Mouse (Mus musculus) neural tube, embryonic 15.5 days (tissue): ENCODE measurements at regions not wholly inside any gene's neighbourhood (a gene's known extent, or its start where the extent isn't known, plus 50 kb on each side); places are given as distances from the start of the nearest gene placed in this dataset.

Experiments used
- ATAC-seq: fragments of 200-750 bp; cut with Nextera tagmentation; 2 replicates; pipeline ENCODE4 v1.8.0; 2017; ENCODE audit warnings: mild to moderate bottlenecking, moderate TSS enrichment, moderate library complexity; ENCODE audit not compliant: low FRiP score
- H3K27ac ChIP-seq: fragments of 300-500 bp; sonication (generic); replicated peaks from 2 replicates; pipeline ENCODE4 v1.5.1; 2015; ENCODE audit warnings: mild to moderate bottlenecking, inconsistent platforms
- H3K27me3 ChIP-seq: fragments of 300-500 bp; sonication (generic); replicated peaks from 2 replicates; pipeline ENCODE4 v1.6.1; 2015; ENCODE audit warnings: inconsistent platforms
- H3K36me3 ChIP-seq: fragments of 300-500 bp; sonication (generic); 2 replicates; pipeline ENCODE4 v1.6.1; 2015; ENCODE audit warnings: inconsistent platforms
- H3K4me1 ChIP-seq: fragments of 300-500 bp; sonication (generic); 2 replicates; pipeline ENCODE4 v1.6.1; 2015; ENCODE audit warnings: inconsistent platforms
- H3K4me2 ChIP-seq: fragments of 300-500 bp; sonication (generic); 2 replicates; pipeline ENCODE4 v1.6.1; 2015; ENCODE audit warnings: inconsistent platforms, mild to moderate bottlenecking, moderate library complexity
- H3K4me3 ChIP-seq: fragments of 300-500 bp; sonication (generic); replicated peaks from 2 replicates; pipeline ENCODE4 v1.5.1; 2015; ENCODE audit warnings: mild to moderate bottlenecking, inconsistent platforms
- H3K9ac ChIP-seq: fragments of 300-500 bp; sonication (generic); replicated peaks from 2 replicates; pipeline ENCODE4 v1.6.1; 2015; ENCODE audit warnings: mild to moderate bottlenecking, inconsistent platforms
- H3K9me3 ChIP-seq: fragments of 300-500 bp; sonication (generic); replicated peaks from 2 replicates; pipeline ENCODE4 v1.6.1; 2016; ENCODE audit warnings: inconsistent platforms
- WGBS: fragments of 180-500 bp; shearing (Covaris S2); methylation state at CpG from one replicate; pipeline ENCODE4 v1.1.7; 2015; ENCODE audit warnings: mixed read lengths; 5-methylcytosine and 5-hydroxymethylcytosine counted together

- Histone ChIP-seq H3K4me1 (no peaks in the 10 kb centered on the region), H3K9me3 (0 out of 2 replicates have a peak, but pooled peaks cover 3% of the 10 kb centered on the region), H3K27ac (no peak overlapping the region), H3K4me3 (no peak overlapping the region), H3K9ac (no peak overlapping the region), H3K27me3 (no peaks in the 10 kb centered on the region), H3K4me2 (no peak overlapping the region), H3K36me3 (no peaks in the 10 kb centered on the region)
- no peak for ATAC-seq
- WGBS = 76% methylated on average over 7 of the region's 7 CpGs
Measured at GRCm38 (mm10) chr14:68240146-68240545, 1054.0 kb downstream of the Synb start.

GRCm38 (mm10) chr14:68224152-68224551, 1069.9 kb downstream of the Synb start:
- H3K27me3 ChIP-seq = no peaks in the 10 kb centered on the region
- H3K36me3 ChIP-seq = no peaks in the 10 kb centered on the region
- 57% methylated on average over 3 of the region's 3 CpGs for WGBS
- H3K9me3 ChIP-seq = no peaks in the 10 kb centered on the region
- no peak overlapping the region for H3K4me3 ChIP-seq
- H3K9ac ChIP-seq = no peak overlapping the region
- no peak for ATAC-seq
- no peak overlapping the region for H3K27ac ChIP-seq
- H3K4me2 ChIP-seq = no peak overlapping the region
- peaks cover 2% of the 10 kb centered on the region for H3K4me1 ChIP-seq

- WGBS = 77% methylated on average over 9 of the region's 9 CpGs
- H3K4me3 ChIP-seq = no peak overlapping the region
- H3K27me3 ChIP-seq = no peaks in the 10 kb centered on the region
- no peak for ATAC-seq
- H3K4me2 ChIP-seq = no peak overlapping the region
- no peaks in the 10 kb centered on the region for H3K9me3 ChIP-seq
- H3K36me3 ChIP-seq = no peaks in the 10 kb centered on the region
- 0 out of 2 replicates have a peak overlapping the region, but pooled peaks have one; percentile 23 for H3K27ac ChIP-seq
- no peak overlapping the region for H3K9ac ChIP-seq
- peaks cover 16% of the 10 kb centered on the region for H3K4me1 ChIP-seq
Measured at GRCm38 (mm10) chr14:68219025-68219595, 1075.0 kb downstream of the Synb start.

- no peak overlapping the region for H3K4me2 ChIP-seq
- H3K4me1 ChIP-seq = peaks cover 16% of the 10 kb centered on the region
- H3K27ac ChIP-seq = 0 out of 2 replicates have a peak overlapping the region, but pooled peaks have one; percentile 23
- H3K36me3 ChIP-seq = no peaks in the 10 kb centered on the region
- H3K27me3 ChIP-seq = no peaks in the 10 kb centered on the region
- WGBS = 38% methylated on average over 4 of the region's 4 CpGs
- no peak overlapping the region for H3K9ac ChIP-seq
- no peak for ATAC-seq
- no peak overlapping the region for H3K4me3 ChIP-seq
- H3K9me3 ChIP-seq = no peaks in the 10 kb centered on the region
Measured at GRCm38 (mm10) chr14:68218471-68218870, 1075.6 kb downstream of the Synb start.

GRCm38 (mm10) chr14:68217986-68218385, 1076.1 kb downstream of the Synb start:
- WGBS = 78% methylated on average over 6 of the region's 6 CpGs
- H3K27ac ChIP-seq = no peak overlapping the region; the same call in 1 of the 2 replicates

GRCm38 (mm10) chr14:68213879-68214278, 1080.2 kb downstream of the Synb start:
- Histone ChIP-seq H3K36me3 (no peaks in the 10 kb centered on the region), H3K9me3 (no peaks in the 10 kb centered on the region), H3K4me1 (peaks cover 12% of the 10 kb centered on the region), H3K27me3 (no peaks in the 10 kb centered on the region), H3K9ac (no peak overlapping the region), H3K4me3 (no peak overlapping the region), H3K4me2 (no peak overlapping the region), H3K27ac (no peak overlapping the region)
- no peak for ATAC-seq
- WGBS = 85% methylated on average over 5 of the region's 5 CpGs

More at GRCm38 (mm10) chr14:68217986-68218385, 1076.1 kb downstream of the Synb start:
- Histone ChIP-seq H3K4me2 (no peak overlapping the region), H3K4me3 (no peak overlapping the region), H3K9me3 (no peaks in the 10 kb centered on the region), H3K27me3 (no peaks in the 10 kb centered on the region), H3K9ac (no peak overlapping the region), H3K36me3 (no peaks in the 10 kb centered on the region), H3K4me1 (peaks cover 16% of the 10 kb centered on the region)
- no peak for ATAC-seq

- H3K9me3 ChIP-seq = no peaks in the 10 kb centered on the region
- H3K27ac ChIP-seq = no peak overlapping the region
- no peak overlapping the region for H3K4me3 ChIP-seq
- no peaks in the 10 kb centered on the region for H3K27me3 ChIP-seq
- H3K9ac ChIP-seq = no peak overlapping the region
- H3K4me1 ChIP-seq = peaks cover 22% of the 10 kb centered on the region
- ATAC-seq = peak; percentile 62; the same call in 1 of the 2 replicates
- H3K36me3 ChIP-seq = no peaks in the 10 kb centered on the region
- H3K4me2 ChIP-seq = peak overlapping the region; percentile 37
- 6% methylated on average over 8 of the region's 8 CpGs for WGBS
Measured at GRCm38 (mm10) chr14:68198802-68199201, 1095.3 kb downstream of the Synb start.

- Histone ChIP-seq H3K4me2 (peak overlapping the region; percentile 41), H3K9me3 (no peaks in the 10 kb centered on the region), H3K4me1 (peaks cover 22% of the 10 kb centered on the region), H3K27ac (peak overlapping the region; percentile 37; the same call in 1 of the 2 replicates), H3K27me3 (no peaks in the 10 kb centered on the region), H3K36me3 (no peaks in the 10 kb centered on the region), H3K9ac (no peak overlapping the region), H3K4me3 (no peak overlapping the region)
- ATAC-seq = peak; percentile 78
- WGBS = 2% methylated on average over 13 of the region's 13 CpGs
Measured at GRCm38 (mm10) chr14:68197470-68197800, 1096.7 kb downstream of the Synb start.

- H3K27me3 ChIP-seq = no peaks in the 10 kb centered on the region
- peak overlapping the region; percentile 41 for H3K4me2 ChIP-seq
- no peak overlapping the region for H3K4me3 ChIP-seq
- H3K9me3 ChIP-seq = no peaks in the 10 kb centered on the region
- 17% methylated on average over 9 of the region's 9 CpGs for WGBS
- no peaks in the 10 kb centered on the region for H3K36me3 ChIP-seq
- H3K27ac ChIP-seq = peak overlapping the region; percentile 37; the same call in 1 of the 2 replicates
- no peak for ATAC-seq
- H3K9ac ChIP-seq = no peak overlapping the region
- peaks cover 22% of the 10 kb centered on the region for H3K4me1 ChIP-seq
Measured at GRCm38 (mm10) chr14:68196762-68197469, 1097.2 kb downstream of the Synb start.

- no peaks in the 10 kb centered on the region for H3K36me3 ChIP-seq
- peaks cover 22% of the 10 kb centered on the region for H3K4me1 ChIP-seq
- no peaks in the 10 kb centered on the region for H3K27me3 ChIP-seq
- no peak overlapping the region for H3K9ac ChIP-seq
- 40% methylated on average over 9 of the region's 9 CpGs for WGBS
- no peak overlapping the region for H3K27ac ChIP-seq
- no peak overlapping the region for H3K4me3 ChIP-seq
- ATAC-seq = no peak
- H3K4me2 ChIP-seq = no peak overlapping the region
- H3K9me3 ChIP-seq = no peaks in the 10 kb centered on the region
Measured at GRCm38 (mm10) chr14:68196201-68196600, 1097.9 kb downstream of the Synb start.

- no peak for ATAC-seq
- Histone ChIP-seq H3K4me1 (no peaks in the 10 kb centered on the region), H3K9me3 (no peaks in the 10 kb centered on the region), H3K27ac (no peak overlapping the region), H3K27me3 (no peaks in the 10 kb centered on the region), H3K36me3 (no peaks in the 10 kb centered on the region), H3K9ac (no peak overlapping the region), H3K4me2 (no peak overlapping the region), H3K4me3 (no peak overlapping the region)
- WGBS = 32% methylated on average over 4 of the region's 4 CpGs
Measured at GRCm38 (mm10) chr14:68189876-68190275, 1104.2 kb downstream of the Synb start.

- H3K9me3 ChIP-seq = no peaks in the 10 kb centered on the region
- no peak overlapping the region for H3K9ac ChIP-seq
- no peak overlapping the region for H3K4me3 ChIP-seq
- H3K4me1 ChIP-seq = no peaks in the 10 kb centered on the region
- no peak overlapping the region for H3K4me2 ChIP-seq
- no peaks in the 10 kb centered on the region for H3K36me3 ChIP-seq
- WGBS = 73% methylated on average over 5 of the region's 5 CpGs
- H3K27ac ChIP-seq = no peak overlapping the region
- ATAC-seq = no peak
- H3K27me3 ChIP-seq = no peaks in the 10 kb centered on the region
Measured at GRCm38 (mm10) chr14:68188325-68188724, 1105.8 kb downstream of the Synb start.
